Mouse (Mus musculus): ENCODE measurements around the gene Aplp2.

Aplp2 gene

GRCm38 (mm10) chr9:31127876-31128465, 83.6 kb downstream of the Aplp2 start:
- DNase-seq (ENCODE audit: low read depth, low spot score), result no peak

GRCm38 (mm10) chr9:31126079-31126478, 85.5 kb downstream of the Aplp2 start:
- peak; percentile 28 for DNase-seq (ENCODE audit: low read depth, low spot score)

- no peak for DNase-seq (ENCODE audit: low read depth, low spot score)
Measured at GRCm38 (mm10) chr9:31122464-31123030, 89.1 kb downstream of the Aplp2 start.

- no peak for DNase-seq (ENCODE audit: low read depth, low spot score)
Measured at GRCm38 (mm10) chr9:31120533-31120915, 91.1 kb downstream of the Aplp2 start.

- DNase-seq (ENCODE audit: low read depth, low spot score), result no peak
Measured at GRCm38 (mm10) chr9:31119882-31120532, 91.6 kb downstream of the Aplp2 start.

- no peak for DNase-seq (ENCODE audit: low read depth, low spot score)
Measured at GRCm38 (mm10) chr9:31119405-31119804, 92.2 kb downstream of the Aplp2 start.

- no peak for DNase-seq (ENCODE audit: low read depth, low spot score)
Measured at GRCm38 (mm10) chr9:31118520-31119298, 92.9 kb downstream of the Aplp2 start.

- no peak for DNase-seq (ENCODE audit: low read depth, low spot score)
Measured at GRCm38 (mm10) chr9:31117488-31117887, 94.1 kb downstream of the Aplp2 start.

- no peak for DNase-seq (ENCODE audit: low read depth, low spot score)
Measured at GRCm38 (mm10) chr9:31117088-31117487, 94.5 kb downstream of the Aplp2 start.

GRCm38 (mm10) chr9:31115586-31115985, 96.0 kb downstream of the Aplp2 start:
- DNase-seq (ENCODE audit: low read depth, low spot score), result peak; percentile 41

- no peak for DNase-seq (ENCODE audit: low read depth, low spot score)
Measured at GRCm38 (mm10) chr9:31108464-31108863, 103.2 kb downstream of the Aplp2 start.

All from brain, adult 2 months (tissue).